Mouse (Mus musculus) heart, postnatal 0 days (tissue): ENCODE measurements around the gene Tnip2.

Source experiments
- CTCF ChIP-seq: IDR thresholded peaks from 2 replicates; pipeline ENCODE4 v1.5.1; 2016; ENCODE audit warnings: antibody characterized with exemption, control low read depth, low read depth
- EP300 ChIP-seq: IDR thresholded peaks from 2 replicates; pipeline ENCODE4 v1.6.1; 2016; ENCODE audit warnings: antibody characterized with exemption, low read depth

DNA sequence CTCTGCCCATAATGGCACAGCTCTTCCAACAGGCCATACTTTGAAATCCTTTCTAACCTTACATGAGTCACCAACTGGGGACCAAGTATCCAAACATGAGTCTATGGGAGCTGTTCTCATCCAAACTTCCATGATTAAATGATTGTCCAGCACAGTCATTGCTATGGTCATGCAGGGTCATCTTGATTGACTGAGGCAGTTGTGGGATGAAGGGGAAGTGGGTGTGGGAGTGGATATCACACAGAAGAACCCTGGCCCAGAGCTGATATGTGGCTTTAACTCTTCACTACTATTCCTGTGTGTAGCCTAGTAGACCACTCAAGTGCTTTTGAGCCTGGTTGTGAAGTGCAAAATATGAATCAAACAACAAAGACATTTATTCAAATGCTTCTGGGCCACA is 1.3 kb upstream of the Tnip2 start:
- TF ChIP-seq CTCF (no peak), EP300 (no peak)
